Mouse (Mus musculus) lung, embryonic 14.5 days (tissue): ENCODE measurements around the gene Slc35g3. TPM values are rescaled to one million over a fixed set of nuclear protein-coding genes. Genes with fewer than 3 reads are reported as not detected.

Experiments
- ATAC-seq: fragments of 200-750 bp; cut with Nextera tagmentation; 2 replicates; pipeline ENCODE4 v1.8.0; 2017; ENCODE audit warnings: mild to moderate bottlenecking, moderate TSS enrichment, moderate library complexity; ENCODE audit not compliant: insufficient read depth
- DNase-seq: peaks from one replicate; pipeline ENCODE4 v3.0.0-alpha.2; 2015
- H3K27ac ChIP-seq: fragments of 300-500 bp; sonication (generic); 2 replicates; pipeline ENCODE4 v1.5.1; 2014; ENCODE audit warnings: low read depth, mild to moderate bottlenecking, moderate library complexity
- H3K27me3 ChIP-seq: fragments of 300-500 bp; sonication (generic); 2 replicates; pipeline ENCODE4 v1.6.1; 2014; ENCODE audit warnings: low read length, control low read depth; ENCODE audit not compliant: insufficient read depth
- H3K36me3 ChIP-seq: fragments of 300-500 bp; sonication (generic); 2 replicates; pipeline ENCODE4 v1.6.1; 2014; ENCODE audit warnings: control low read depth; ENCODE audit not compliant: insufficient read depth
- H3K4me1 ChIP-seq: fragments of 300-500 bp; sonication (generic); 2 replicates; pipeline ENCODE4 v1.6.1; 2014; ENCODE audit warnings: antibody characterized with exemption, control low read depth; ENCODE audit not compliant: insufficient read depth
- H3K4me2 ChIP-seq: fragments of 300-500 bp; sonication (generic); 2 replicates; pipeline ENCODE4 v1.6.1; 2014; ENCODE audit warnings: mild to moderate bottlenecking
- H3K4me3 ChIP-seq: fragments of 300-500 bp; sonication (generic); 2 replicates; pipeline ENCODE4 v1.5.1; 2014; ENCODE audit warnings: low read depth, low read length
- H3K9ac ChIP-seq: fragments of 300-500 bp; sonication (generic); 2 replicates; pipeline ENCODE4 v1.6.1; 2014
- H3K9me3 ChIP-seq: fragments of 300-500 bp; sonication (generic); 2 replicates; pipeline ENCODE4 v1.6.1; 2016; ENCODE audit warnings: low read depth, low read length, control low read depth
- CTCF ChIP-seq: IDR thresholded peaks from 2 replicates; pipeline ENCODE4 v1.5.1; 2016; ENCODE audit warnings: antibody characterized with exemption, low read depth
- WGBS: fragments of 180-500 bp; shearing (Covaris S2); extraction: QIAGEN DNeasy Blood & Tissue Kit; methylation state at CpG from one replicate; pipeline ENCODE4 v1.1.7; 2014; 5-methylcytosine and 5-hydroxymethylcytosine counted together
- polyA plus RNA-seq: library from polyadenylated mRNA; unstranded; fragments of >200 nt; fragmentation: Nextera tagmentation; extraction: Ambion mirVana; gene quantifications from 2 replicates; pipeline ENCODE4 v1.2.1, GENCODE M21; 2014

Slc35g3 gene
- polyA plus RNA-seq, 1 experiment from 2014 or later, result 0.12 TPM

GRCm38 (mm10) chr11:69711082-69711481, 50.7 kb downstream of the Slc35g3 start:
- no peak for DNase-seq
- H3K9ac ChIP-seq, result no peak overlapping the region
- no peaks in the 10 kb centered on the region for H3K9me3 ChIP-seq
- no peak overlapping the region for H3K4me3 ChIP-seq
- ATAC-seq, result no peak
- H3K27me3 ChIP-seq, result no peaks in the 10 kb centered on the region
- 0 out of 2 replicates have a peak, but pooled peaks cover 2% of the 10 kb centered on the region for H3K4me1 ChIP-seq
- no peak for TF ChIP-seq CTCF
- no peaks in the 10 kb centered on the region for H3K36me3 ChIP-seq
- WGBS, result 75% methylated on average over 2 of the region's 2 CpGs
- no peak overlapping the region for H3K4me2 ChIP-seq
- H3K27ac ChIP-seq, result no peak overlapping the region

GRCm38 (mm10) chr11:69710470-69710869, 51.3 kb downstream of the Slc35g3 start:
- Histone ChIP-seq H3K4me2 (no peak overlapping the region), H3K27ac (no peak overlapping the region), H3K4me3 (no peak overlapping the region), H3K9me3 (no peaks in the 10 kb centered on the region), H3K36me3 (no peaks in the 10 kb centered on the region), H3K4me1 (no peaks in the 10 kb centered on the region), H3K27me3 (no peaks in the 10 kb centered on the region), H3K9ac (no peak overlapping the region)
- ATAC-seq, result no peak
- WGBS, result 71% methylated on average over 3 of the region's 3 CpGs
- no peak for TF ChIP-seq CTCF
- no peak for DNase-seq

Other genes with a start within 250 kb of the Slc35g3 start
- 0.58 and 1.9 TPM in 2 replicates for gene Dnah2, start 212.9 kb downstream of the Slc35g3 start, polyA plus RNA-seq
- 2.8 and 3.3 TPM in 2 replicates for gene Efnb3, start 201.8 kb downstream of the Slc35g3 start, polyA plus RNA-seq
- 27.1 and 33.6 TPM in 2 replicates for gene Wrap53, start 181.7 kb downstream of the Slc35g3 start, polyA plus RNA-seq
- gene Trp53, start 181.6 kb downstream of the Slc35g3 start, polyA plus RNA-seq, result 178 and 202 TPM in 2 replicates
- 6.9 and 9.8 TPM in 2 replicates for gene Atp1b2, start 156.0 kb downstream of the Slc35g3 start, polyA plus RNA-seq
- gene Shbg, start 144.1 kb downstream of the Slc35g3 start, polyA plus RNA-seq, result not detected in 2 replicates
- gene Sat2, start 139.9 kb downstream of the Slc35g3 start, polyA plus RNA-seq, result 18.0 and 18.3 TPM in 2 replicates
- 26.8 and 31.2 TPM in 2 replicates for gene Fxr2, start 129.0 kb downstream of the Slc35g3 start, polyA plus RNA-seq
- gene Sox15, start 106.7 kb downstream of the Slc35g3 start, polyA plus RNA-seq, result not detected in 2 replicates
- 29.4 and 32.2 TPM in 2 replicates for gene Mpdu1, start 99.3 kb downstream of the Slc35g3 start, polyA plus RNA-seq
- 12.1 and 13.5 TPM in 2 replicates for gene Cd68, start 95.8 kb downstream of the Slc35g3 start, polyA plus RNA-seq
- gene Eif4a1, start 89.5 kb downstream of the Slc35g3 start, polyA plus RNA-seq, result 695 and 712 TPM in 2 replicates
- 78.7 and 95.0 TPM in 2 replicates for gene Senp3, start 79.9 kb downstream of the Slc35g3 start, polyA plus RNA-seq
- gene Tnfsf13, start 76.2 kb downstream of the Slc35g3 start, polyA plus RNA-seq, result 0.64 and 0.93 TPM in 2 replicates
- gene Tnfsf12, start 66.1 kb downstream of the Slc35g3 start, polyA plus RNA-seq, result 10.0 and 11.6 TPM in 2 replicates
- gene Tnfsfm13, start 65.9 kb downstream of the Slc35g3 start, polyA plus RNA-seq, result 4.4 and 5.3 TPM in 2 replicates
- gene Polr2a, start 3.3 kb downstream of the Slc35g3 start, polyA plus RNA-seq, result 50.4 and 50.5 TPM in 2 replicates
- 2.5 TPM in 2 replicates for gene Zbtb4, start 3.9 kb upstream of the Slc35g3 start, polyA plus RNA-seq
- gene Chrnb1, start 34.0 kb upstream of the Slc35g3 start, polyA plus RNA-seq, result 12.1 and 14.6 TPM in 2 replicates
- gene Fgf11, start 39.9 kb upstream of the Slc35g3 start, polyA plus RNA-seq, result 1.6 TPM in 2 replicates
- gene Tmem102, start 43.7 kb upstream of the Slc35g3 start, polyA plus RNA-seq, result 4.3 and 5.0 TPM in 2 replicates
- gene Gm39566, start 53.3 kb upstream of the Slc35g3 start, polyA plus RNA-seq, result not detected in 2 replicates
- gene Spem2, start 56.5 kb upstream of the Slc35g3 start, polyA plus RNA-seq, result not detected in 2 replicates
- not detected in 2 replicates for gene Spem1, start 60.2 kb upstream of the Slc35g3 start, polyA plus RNA-seq
- 6.6 and 7.8 TPM in 2 replicates for gene Nlgn2, start 75.8 kb upstream of the Slc35g3 start, polyA plus RNA-seq
- 443 and 457 TPM in 2 replicates for gene Tmem256, start 76.5 kb upstream of the Slc35g3 start, polyA plus RNA-seq
- 115 and 118 TPM in 2 replicates for gene Plscr3, start 84.4 kb upstream of the Slc35g3 start, polyA plus RNA-seq
- 5.9 and 6.1 TPM in 2 replicates for gene Tnk1, start 96.8 kb upstream of the Slc35g3 start, polyA plus RNA-seq
- gene Tmem95, start 116.0 kb upstream of the Slc35g3 start, polyA plus RNA-seq, result not detected in 2 replicates
- 6.2 and 7.5 TPM in 2 replicates for gene Kctd11, start 119.4 kb upstream of the Slc35g3 start, polyA plus RNA-seq
- 0.38 and 0.83 TPM in 2 replicates for gene Acap1, start 133.6 kb upstream of the Slc35g3 start, polyA plus RNA-seq
- 11.3 and 14.1 TPM in 2 replicates for gene 2810408A11Rik, start 139.0 kb upstream of the Slc35g3 start, polyA plus RNA-seq
- gene Neurl4, start 139.1 kb upstream of the Slc35g3 start, polyA plus RNA-seq, result 12.5 and 13.1 TPM in 2 replicates
- 67.5 and 78.6 TPM in 2 replicates for gene Gps2, start 151.9 kb upstream of the Slc35g3 start, polyA plus RNA-seq
- 1,945 and 2,006 TPM in 2 replicates for gene Eif5a, start 160.0 kb upstream of the Slc35g3 start, polyA plus RNA-seq
- gene Ybx2, start 173.8 kb upstream of the Slc35g3 start, polyA plus RNA-seq, result 4.7 and 6.1 TPM in 2 replicates
- gene Slc2a4, start 186.2 kb upstream of the Slc35g3 start, polyA plus RNA-seq, result 14.9 and 19.0 TPM in 2 replicates
- gene Cldn7, start 202.8 kb upstream of the Slc35g3 start, polyA plus RNA-seq, result 76.7 and 86.4 TPM in 2 replicates
- gene Ctdnep1, start 219.2 kb upstream of the Slc35g3 start, polyA plus RNA-seq, result 25.4 and 28.3 TPM in 2 replicates
- gene Elp5, start 220.5 kb upstream of the Slc35g3 start, polyA plus RNA-seq, result 108 and 113 TPM in 2 replicates
- gene Gabarap, start 229.2 kb upstream of the Slc35g3 start, polyA plus RNA-seq, result 444 and 455 TPM in 2 replicates
- gene Phf23, start 233.8 kb upstream of the Slc35g3 start, polyA plus RNA-seq, result 41.1 and 42.8 TPM in 2 replicates
- gene Dvl2, start 238.6 kb upstream of the Slc35g3 start, polyA plus RNA-seq, result 36.2 and 40.8 TPM in 2 replicates